Mouse (Mus musculus) spleen, adult 2 months (tissue): Measurements from ENCODE around the gene Ube2cbp. TPM values are rescaled to one million over a fixed set of nuclear protein-coding genes. Genes with fewer than 3 reads are reported as not detected.
A peak's percentile ranks its signal among the peaks of the same experiment; 100 is the strongest.

Experiments used
- DNase-seq, 2 experiments: peaks; one replicate each; pipeline versions ENCODE4 v3.0.0 to v3.0.0-alpha.2; 2012 to 2021; ENCODE audit warnings: low spot score in 2 of 2, low read depth in 1 of 2
- H3K27ac ChIP-seq: fragments of 200-500 bp; 2 replicates; pipeline ENCODE4 v1.5.1; 2012; ENCODE audit warnings: low read length, inconsistent platforms; ENCODE audit not compliant: insufficient read depth
- H3K27me3 ChIP-seq: fragments of 200-500 bp; 2 replicates; pipeline ENCODE4 v1.6.1; 2012; ENCODE audit warnings: mild to moderate bottlenecking, moderate library complexity, low read length, inconsistent platforms; ENCODE audit not compliant: control insufficient read depth, insufficient read depth
- H3K36me3 ChIP-seq: fragments of 200-500 bp; 2 replicates; pipeline ENCODE4 v1.6.1; 2012; ENCODE audit warnings: mild to moderate bottlenecking, low read length, inconsistent platforms; ENCODE audit not compliant: control insufficient read depth, insufficient read depth
- H3K4me1 ChIP-seq: fragments of 200-500 bp; 2 replicates; pipeline ENCODE4 v1.6.1; 2011; ENCODE audit warnings: inconsistent platforms; ENCODE audit not compliant: control insufficient read depth, insufficient read depth, insufficient read length
- H3K4me3 ChIP-seq: fragments of 200-500 bp; 2 replicates; pipeline ENCODE4 v1.5.1; 2011; ENCODE audit warnings: mild to moderate bottlenecking, inconsistent platforms; ENCODE audit not compliant: insufficient read depth, insufficient read length; ENCODE audit errors: extremely low read depth
- CTCF ChIP-seq: fragments of 200-500 bp; IDR thresholded peaks from 2 replicates; pipeline ENCODE4 v1.5.1; 2011; ENCODE audit warnings: mild to moderate bottlenecking, inconsistent platforms; ENCODE audit not compliant: insufficient read depth, insufficient read length, insufficient replicate concordance; ENCODE audit errors: extremely low read depth
- POLR2A ChIP-seq: fragments of 200-500 bp; IDR thresholded peaks from 2 replicates; pipeline ENCODE4 v1.6.1; 2011; ENCODE audit warnings: low read depth, low read length, inconsistent platforms
- WGBS: fragments of 180-500 bp; shearing (Covaris S2); methylation state at CpG from one replicate; pipeline ENCODE4 v1.1.7; 2018; 5-methylcytosine and 5-hydroxymethylcytosine counted together
- polyA plus RNA-seq: library from polyadenylated mRNA; depleted of rRNA; stranded (reverse); fragments of >200 nt; gene quantifications from 2 replicates; pipeline ENCODE4 v1.2.3, GENCODE M21; 2012

Gene Ube2cbp
- polyA plus RNA-seq, 1 experiment = 1.0 TPM

DNA sequence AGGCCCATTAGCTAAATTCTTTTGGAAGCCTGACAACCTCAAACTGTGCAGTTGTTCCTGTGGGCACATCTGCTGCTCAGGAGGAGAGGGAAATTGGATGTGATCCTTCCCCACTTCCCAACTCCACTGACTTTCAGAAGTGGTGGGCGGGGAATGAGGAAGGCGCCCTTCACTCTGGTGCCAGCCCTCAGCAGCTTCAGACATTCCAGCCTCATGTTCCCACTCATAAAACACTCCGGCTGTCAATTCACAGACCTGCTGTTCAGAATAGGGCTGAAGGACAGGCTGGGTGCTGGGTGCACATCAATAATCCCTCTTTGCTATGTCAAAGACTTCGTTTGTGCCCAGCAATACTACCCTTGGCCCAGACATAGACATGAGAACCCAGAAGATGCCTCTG is 136.5 kb downstream of the Ube2cbp start:
- H3K4me3 ChIP-seq = no peak overlapping the region
- no peaks in the 10 kb centered on the region for H3K36me3 ChIP-seq
- 91% methylated on average over 4 of the region's 4 CpGs for WGBS
- DNase-seq = no peak
- no peaks in the 10 kb centered on the region for H3K27me3 ChIP-seq
- no peaks in the 10 kb centered on the region for H3K4me1 ChIP-seq
- H3K27ac ChIP-seq = no peak overlapping the region
- TF ChIP-seq CTCF (no peak), POLR2A (no peak)

DNA sequence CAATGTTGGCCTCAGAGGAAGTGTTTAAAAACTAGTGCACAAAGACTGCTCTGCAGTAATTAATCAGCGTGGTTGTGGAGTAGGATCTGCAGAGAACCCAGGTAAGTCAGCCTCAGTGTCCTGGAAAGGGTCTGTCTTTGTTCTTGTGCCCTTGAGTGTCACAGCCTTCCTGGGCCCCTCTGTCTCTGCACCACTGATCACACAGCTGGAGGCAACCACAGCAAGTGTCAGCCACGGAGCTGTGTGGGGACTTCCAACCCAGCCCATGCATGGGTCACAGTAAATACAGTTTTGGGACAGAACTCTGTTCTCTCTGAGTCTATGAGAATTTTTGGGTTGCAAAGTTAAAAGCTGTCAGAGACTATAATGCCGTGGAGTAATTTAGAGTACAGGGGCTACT is 137.4 kb downstream of the Ube2cbp start:
- Histone ChIP-seq H3K36me3 (no peaks in the 10 kb centered on the region), H3K4me1 (no peaks in the 10 kb centered on the region), H3K27ac (no peak overlapping the region), H3K4me3 (no peak overlapping the region), H3K27me3 (no peaks in the 10 kb centered on the region)
- no peak for DNase-seq
- 55% methylated on average over 3 of the region's 3 CpGs for WGBS
- TF ChIP-seq POLR2A (no peak), CTCF (no peak)

DNA sequence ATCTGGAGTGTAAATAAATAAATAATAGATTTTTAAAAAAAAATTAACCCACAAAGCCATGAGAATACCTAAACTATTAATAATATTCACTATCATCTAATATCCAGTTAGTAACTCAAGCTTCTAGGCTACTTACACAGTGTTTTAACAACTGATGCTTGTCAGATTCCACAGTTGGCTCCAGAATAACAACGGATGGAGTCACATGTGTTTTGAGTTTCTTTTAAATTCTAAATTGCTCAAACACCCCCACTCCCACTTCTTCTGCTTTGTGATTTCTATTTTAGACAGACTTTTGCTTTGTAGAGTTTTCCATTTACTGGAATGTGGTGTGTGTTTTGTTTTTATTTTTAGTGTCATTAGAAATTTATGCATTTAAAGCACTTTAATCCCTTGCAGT is 140.0 kb downstream of the Ube2cbp start:
- no peak for DNase-seq
- TF ChIP-seq CTCF = no peak
- TF ChIP-seq POLR2A = no peak
- Histone ChIP-seq H3K27ac (no peak overlapping the region), H3K4me1 (no peaks in the 10 kb centered on the region), H3K4me3 (no peak overlapping the region), H3K27me3 (no peaks in the 10 kb centered on the region), H3K36me3 (no peaks in the 10 kb centered on the region)
- WGBS = 90% methylated on average over 1 of the region's 1 CpGs

DNA sequence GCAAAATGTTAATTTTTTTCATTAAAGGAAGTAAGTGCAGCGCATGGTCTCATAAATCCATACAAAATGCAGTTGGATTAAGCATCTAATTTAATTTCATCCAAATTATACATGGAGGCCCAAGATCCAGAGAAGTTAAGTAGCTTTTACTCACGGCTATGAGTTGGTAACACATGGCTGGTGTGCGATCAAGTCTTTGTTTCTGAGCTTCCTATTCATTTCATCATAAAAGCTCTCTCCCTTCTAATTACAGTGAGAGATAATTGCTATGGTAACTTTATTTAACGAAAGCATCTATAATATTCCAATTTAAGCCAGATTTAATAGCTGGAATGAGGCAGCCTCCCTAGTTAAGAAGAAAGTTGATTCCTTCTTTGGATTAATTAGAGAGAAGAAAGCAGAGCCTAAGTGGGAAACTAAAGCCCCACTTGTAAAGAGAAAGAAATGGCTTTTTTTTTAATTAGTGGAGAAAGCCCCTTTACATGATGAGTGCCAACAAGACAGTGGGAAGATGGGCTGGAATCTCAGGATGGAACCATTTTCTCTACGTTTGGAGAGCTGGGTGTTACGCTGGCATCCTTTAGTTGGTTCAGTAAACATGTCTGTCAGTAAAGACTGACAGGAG is 145.1 kb downstream of the Ube2cbp start:
- Histone ChIP-seq H3K27ac (no peak overlapping the region), H3K27me3 (no peaks in the 10 kb centered on the region), H3K4me3 (no peak overlapping the region), H3K4me1 (no peaks in the 10 kb centered on the region), H3K36me3 (no peaks in the 10 kb centered on the region)
- TF ChIP-seq CTCF = no peak
- no peak for TF ChIP-seq POLR2A
- no peak for DNase-seq
- 91% methylated on average over 6 of the region's 6 CpGs for WGBS

DNA sequence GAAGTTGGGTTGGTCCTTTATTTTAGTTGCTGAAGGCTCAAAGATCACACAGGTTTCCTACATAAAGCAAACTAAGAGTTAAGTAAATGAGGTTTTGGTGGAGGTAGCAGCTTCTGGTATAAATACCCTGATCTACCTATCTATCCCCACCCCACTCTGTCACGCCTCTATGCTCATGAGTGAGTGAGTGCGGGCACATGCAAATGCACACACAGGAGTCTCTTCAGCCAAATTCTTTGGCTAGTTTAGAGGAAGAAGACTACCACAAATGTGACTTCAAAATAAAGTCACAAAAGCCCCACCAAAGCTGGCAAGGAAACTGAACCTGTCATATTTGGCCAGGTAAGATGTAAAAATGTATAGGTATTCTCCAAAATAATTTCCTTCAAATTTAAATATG is 149.1 kb downstream of the Ube2cbp start:
- peak in 1 of 2 experiments; percentile 16 for DNase-seq
- no peak overlapping the region for H3K27ac ChIP-seq
- H3K4me1 ChIP-seq = no peaks in the 10 kb centered on the region
- TF ChIP-seq POLR2A (no peak), CTCF (no peak)
- 74% methylated on average over 2 of the region's 2 CpGs for WGBS
- no peaks in the 10 kb centered on the region for H3K36me3 ChIP-seq
- H3K4me3 ChIP-seq = no peak overlapping the region
- H3K27me3 ChIP-seq = no peaks in the 10 kb centered on the region

DNA sequence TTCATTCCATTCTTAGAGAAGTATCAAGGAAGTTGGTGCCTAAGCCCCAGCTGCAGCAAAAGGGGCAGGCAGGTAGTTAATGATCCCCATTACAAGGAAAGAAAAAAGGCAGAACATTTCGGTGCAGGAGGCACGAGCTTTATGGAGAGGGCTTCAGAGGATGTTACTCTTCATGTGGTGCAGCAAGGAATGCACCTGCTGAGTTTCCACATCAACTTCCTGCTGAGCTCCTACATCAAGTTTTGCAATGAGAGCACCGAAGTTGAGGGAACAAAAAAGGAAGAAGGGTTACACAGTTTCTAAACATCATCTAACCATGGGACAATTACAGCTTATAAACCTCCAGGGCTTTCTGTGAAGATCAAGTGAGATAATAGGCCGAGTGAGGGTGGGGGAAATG is 156.1 kb downstream of the Ube2cbp start:
- no peak overlapping the region for H3K4me3 ChIP-seq
- TF ChIP-seq CTCF = no peak
- no peak for TF ChIP-seq POLR2A
- H3K27ac ChIP-seq = no peak overlapping the region
- no peaks in the 10 kb centered on the region for H3K4me1 ChIP-seq
- no peaks in the 10 kb centered on the region for H3K36me3 ChIP-seq
- DNase-seq = no peak
- WGBS = 33% methylated on average over 4 of the region's 4 CpGs
- no peaks in the 10 kb centered on the region for H3K27me3 ChIP-seq

DNA sequence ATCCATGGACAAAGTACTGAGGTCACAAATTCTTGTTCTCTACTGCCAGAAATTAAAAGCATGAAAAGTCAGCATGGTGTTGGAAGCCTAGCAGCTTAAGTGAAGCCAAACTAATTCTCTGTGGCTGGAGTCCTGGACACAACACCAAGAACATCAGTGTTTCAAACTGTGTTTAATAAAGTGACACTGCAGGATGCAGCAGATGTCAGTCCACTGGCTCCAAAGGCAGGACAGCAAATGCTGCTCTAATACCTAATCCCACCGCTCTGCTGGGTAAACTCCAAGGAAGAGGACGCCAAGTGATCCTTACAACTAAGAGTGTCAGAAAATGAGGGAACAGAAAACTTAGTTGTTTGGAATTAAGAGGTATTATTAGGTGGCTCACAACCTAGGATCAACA is 158.2 kb downstream of the Ube2cbp start:
- TF ChIP-seq CTCF = no peak
- TF ChIP-seq POLR2A = no peak
- 91% methylated on average over 2 of the region's 2 CpGs for WGBS
- no peak overlapping the region for H3K27ac ChIP-seq
- H3K36me3 ChIP-seq = no peaks in the 10 kb centered on the region
- no peaks in the 10 kb centered on the region for H3K27me3 ChIP-seq
- H3K4me1 ChIP-seq = no peaks in the 10 kb centered on the region
- no peak overlapping the region for H3K4me3 ChIP-seq
- DNase-seq = no peak

DNA sequence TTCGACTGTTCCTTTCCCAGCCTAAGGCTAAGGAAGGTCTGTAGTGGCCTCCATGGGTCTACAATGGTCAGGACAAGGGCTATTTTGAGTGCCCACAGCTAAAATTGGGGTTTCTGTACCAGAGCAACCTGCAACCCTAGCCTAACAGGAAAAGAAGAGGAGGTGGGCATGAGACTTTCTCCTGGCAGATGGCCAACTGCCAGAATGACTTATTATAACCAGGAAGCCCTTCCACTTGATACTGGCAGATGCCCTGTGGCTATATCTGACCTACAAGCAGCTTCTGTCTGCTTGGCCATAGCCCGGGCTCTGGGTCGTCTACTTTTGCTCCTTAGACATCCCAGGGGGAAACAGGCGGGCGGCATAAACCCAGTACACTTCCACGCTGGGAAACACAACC is 163.3 kb downstream of the Ube2cbp start:
- DNase-seq = no peak
- H3K4me1 ChIP-seq = no peaks in the 10 kb centered on the region
- no peak overlapping the region for H3K27ac ChIP-seq
- no peaks in the 10 kb centered on the region for H3K27me3 ChIP-seq
- 65% methylated on average over 6 of the region's 6 CpGs for WGBS
- no peak for TF ChIP-seq POLR2A
- H3K36me3 ChIP-seq = no peaks in the 10 kb centered on the region
- no peak overlapping the region for H3K4me3 ChIP-seq
